Mouse (Mus musculus): Measurements from ENCODE around the gene Ddx11.

GRCm38 (mm10) chr17:66085038-66085437 is 38.3 kb upstream of the Ddx11 start:
- TF ChIP-seq CTCF (IDR thresholded peaks at IDR 0.05; ENCODE audit: low read depth, low read length), result no peak
- no peak for TF ChIP-seq TAL1 (conservative IDR thresholded peaks at IDR 0.05; ENCODE audit: low read depth, low read length)
- no peak for TF ChIP-seq GATA1 (IDR thresholded peaks at IDR 0.05; ENCODE audit: borderline replicate concordance, low read length)
- TF ChIP-seq GATA2 (IDR thresholded peaks at IDR 0.05; ENCODE audit: borderline replicate concordance, low read depth, low read length), result no peak
